Mouse (Mus musculus) liver, adult 2 months (tissue): ENCODE data around the gene Hmx3. TPM values are rescaled to one million over a fixed set of nuclear protein-coding genes. Genes with fewer than 3 reads are reported as not detected.
A peak's percentile ranks its signal among the peaks of the same experiment; 100 is the strongest.

Experiments used
- DNase-seq: peaks from one replicate; pipeline ENCODE4 v3.0.0-alpha.2; 2011; ENCODE audit warnings: low read depth, low spot score; ENCODE audit errors: extremely low read depth
- H3K27ac ChIP-seq: fragments of 200-500 bp; replicated peaks from 2 replicates; pipeline ENCODE4 v1.5.1; 2012; ENCODE audit warnings: low read depth, mild to moderate bottlenecking, control low read depth, inconsistent platforms, low read length; ENCODE audit not compliant: insufficient read depth
- H3K27me3 ChIP-seq: fragments of 200-500 bp; 2 replicates; pipeline ENCODE4 v1.6.1; 2012; ENCODE audit warnings: mild to moderate bottlenecking, moderate library complexity, low read length, inconsistent platforms; ENCODE audit not compliant: control insufficient read depth, insufficient read depth
- H3K36me3 ChIP-seq: fragments of 200-500 bp; 2 replicates; pipeline ENCODE4 v1.6.1; 2012; ENCODE audit warnings: low read length, inconsistent platforms; ENCODE audit not compliant: control insufficient read depth, insufficient read depth
- H3K4me1 ChIP-seq: fragments of 200-500 bp; 2 replicates; pipeline ENCODE4 v1.6.1; 2011; ENCODE audit warnings: low read length; ENCODE audit not compliant: control insufficient read depth, insufficient read depth
- H3K4me3 ChIP-seq: fragments of 200-500 bp; 2 replicates; pipeline ENCODE4 v1.5.1; 2011; ENCODE audit warnings: low read depth, mild to moderate bottlenecking, control low read depth, low read length, moderate library complexity; ENCODE audit not compliant: insufficient read depth
- H3K79me2 ChIP-seq: fragments of 200-500 bp; 2 replicates; pipeline ENCODE4 v1.6.1; 2012; ENCODE audit warnings: inconsistent platforms, mild to moderate bottlenecking, low read length, moderate library complexity; ENCODE audit not compliant: control insufficient read depth, insufficient read depth
- H3K9ac ChIP-seq: fragments of 200-500 bp; 2 replicates; pipeline ENCODE4 v1.6.1; 2012; ENCODE audit warnings: low read depth, mild to moderate bottlenecking, control low read depth, inconsistent platforms, low read length
- CTCF ChIP-seq: fragments of 200-500 bp; IDR thresholded peaks from 2 replicates; pipeline ENCODE4 v1.5.1; 2011; ENCODE audit warnings: low read depth, low read length, control low read depth
- POLR2A ChIP-seq: fragments of 200-500 bp; IDR thresholded peaks from 2 replicates; pipeline ENCODE4 v1.6.1; 2011; ENCODE audit warnings: low read length, control low read depth; ENCODE audit not compliant: insufficient read depth; ENCODE audit errors: extremely low read depth
- WGBS: fragments of 180-500 bp; shearing (Covaris S2); methylation state at CpG from one replicate; pipeline ENCODE4 v1.1.7; 2018; 5-methylcytosine and 5-hydroxymethylcytosine counted together
- polyA plus RNA-seq: library from polyadenylated mRNA; depleted of rRNA; stranded (reverse); fragments of >200 nt; gene quantifications from 2 replicates; pipeline ENCODE4 v1.2.3, GENCODE M21; 2012; rRNA removed
- total RNA-seq: library from RNA; depleted of rRNA; stranded (reverse); fragments of >200 nt; gene quantifications from 2 replicates; pipeline ENCODE4 v1.2.3, GENCODE M21; 2014; rRNA removed

Gene Hmx3
- total RNA-seq (not detected in 2 replicates), polyA plus RNA-seq (not detected in 2 replicates)

GRCm38 (mm10) chr7:131542115-131542871 lies at the start of gene Hmx3:
Hmx3 (plus strand) TSS chr7:131542867.
- Histone ChIP-seq H3K4me1 (peaks cover 3% of the 10 kb centered on the region; the same call in 1 of the 2 replicates), H3K9ac (no peak within 1 kb of the TSS), H3K27me3 (peaks cover 39% of the 10 kb centered on the region), H3K79me2 (no peaks in the 10 kb centered on the region), H3K4me3 (no peak within 1 kb of the TSS; the same call in 1 of the 2 replicates), H3K36me3 (no peaks in the 10 kb centered on the region), H3K27ac (no peak within 1 kb of the TSS)
- WGBS: 2% methylated on average over 65 of the region's 65 CpGs
- TF ChIP-seq POLR2A (no peak), CTCF (no peak)
- DNase-seq: no peak

- WGBS: 66% methylated on average over 2 of the region's 2 CpGs
- Histone ChIP-seq H3K4me1 (no peaks in the 10 kb centered on the region), H3K4me3 (no peak overlapping the region), H3K36me3 (no peaks in the 10 kb centered on the region), H3K27ac (no peak overlapping the region), H3K27me3 (no peaks in the 10 kb centered on the region), H3K79me2 (no peaks in the 10 kb centered on the region), H3K9ac (no peak overlapping the region)
- DNase-seq: no peak
- TF ChIP-seq CTCF: no peak
Measured at GRCm38 (mm10) chr7:131503739-131504138, 38.9 kb upstream of the Hmx3 start.

GRCm38 (mm10) chr7:131539979-131540378 lies 2.7 kb upstream of the Hmx3 start:
- Histone ChIP-seq H3K4me1 (peaks cover 3% of the 10 kb centered on the region; the same call in 1 of the 2 replicates), H3K27ac (no peak overlapping the region), H3K36me3 (no peaks in the 10 kb centered on the region), H3K79me2 (no peaks in the 10 kb centered on the region), H3K4me3 (no peak overlapping the region), H3K27me3 (peaks cover 28% of the 10 kb centered on the region), H3K9ac (no peak overlapping the region)
- TF ChIP-seq CTCF: peak; percentile 87
- no peak for TF ChIP-seq POLR2A
- DNase-seq: peak; percentile 56
- WGBS: under 1% methylated on average over 7 of the region's 7 CpGs

- TF ChIP-seq CTCF (no peak), POLR2A (no peak)
- H3K79me2 ChIP-seq: no peaks in the 10 kb centered on the region
- H3K27me3 ChIP-seq: peaks cover 34% of the 10 kb centered on the region
- no peak overlapping the region for H3K9ac ChIP-seq
- H3K36me3 ChIP-seq: no peaks in the 10 kb centered on the region
- no peak overlapping the region for H3K27ac ChIP-seq
- no peak overlapping the region for H3K4me3 ChIP-seq
- no peak for DNase-seq
- H3K4me1 ChIP-seq: peaks cover 3% of the 10 kb centered on the region; the same call in 1 of the 2 replicates
- 4% methylated on average over 41 of the region's 41 CpGs for WGBS
Measured at GRCm38 (mm10) chr7:131541184-131542114, 1.2 kb upstream of the Hmx3 start.

- no peak overlapping the region for H3K27ac ChIP-seq
- WGBS: 2% methylated on average over 64 of the region's 71 CpGs
- no peak for DNase-seq
- no peaks in the 10 kb centered on the region for H3K36me3 ChIP-seq
- peaks cover 41% of the 10 kb centered on the region for H3K27me3 ChIP-seq
- no peak overlapping the region for H3K9ac ChIP-seq
- no peak for TF ChIP-seq CTCF
- no peak for TF ChIP-seq POLR2A
- no peaks in the 10 kb centered on the region for H3K79me2 ChIP-seq
- H3K4me3 ChIP-seq: no peak overlapping the region
- H3K4me1 ChIP-seq: peaks cover 3% of the 10 kb centered on the region; the same call in 1 of the 2 replicates
Measured at GRCm38 (mm10) chr7:131542872-131543622, 380 bp downstream of the Hmx3 start.
